Mouse (Mus musculus) neural tube, embryonic 15.5 days (tissue): ENCODE measurements around the gene Rab42. TPM values are rescaled to one million over a fixed set of nuclear protein-coding genes. Genes with fewer than 3 reads are reported as not detected.
A peak's percentile ranks its signal among the peaks of the same experiment; 100 is the strongest.

Experiments used
- ATAC-seq: fragments of 200-750 bp; cut with Nextera tagmentation; 2 replicates; pipeline ENCODE4 v1.8.0; 2017; ENCODE audit warnings: mild to moderate bottlenecking, moderate TSS enrichment, moderate library complexity; ENCODE audit not compliant: low FRiP score
- H3K27ac ChIP-seq: fragments of 300-500 bp; sonication (generic); replicated peaks from 2 replicates; pipeline ENCODE4 v1.5.1; 2015; ENCODE audit warnings: mild to moderate bottlenecking, inconsistent platforms
- H3K27me3 ChIP-seq: fragments of 300-500 bp; sonication (generic); replicated peaks from 2 replicates; pipeline ENCODE4 v1.6.1; 2015; ENCODE audit warnings: inconsistent platforms
- H3K36me3 ChIP-seq: fragments of 300-500 bp; sonication (generic); 2 replicates; pipeline ENCODE4 v1.6.1; 2015; ENCODE audit warnings: inconsistent platforms
- H3K4me1 ChIP-seq: fragments of 300-500 bp; sonication (generic); 2 replicates; pipeline ENCODE4 v1.6.1; 2015; ENCODE audit warnings: inconsistent platforms
- H3K4me2 ChIP-seq: fragments of 300-500 bp; sonication (generic); 2 replicates; pipeline ENCODE4 v1.6.1; 2015; ENCODE audit warnings: inconsistent platforms, mild to moderate bottlenecking, moderate library complexity
- H3K4me3 ChIP-seq: fragments of 300-500 bp; sonication (generic); replicated peaks from 2 replicates; pipeline ENCODE4 v1.5.1; 2015; ENCODE audit warnings: mild to moderate bottlenecking, inconsistent platforms
- H3K9ac ChIP-seq: fragments of 300-500 bp; sonication (generic); replicated peaks from 2 replicates; pipeline ENCODE4 v1.6.1; 2015; ENCODE audit warnings: mild to moderate bottlenecking, inconsistent platforms
- H3K9me3 ChIP-seq: fragments of 300-500 bp; sonication (generic); replicated peaks from 2 replicates; pipeline ENCODE4 v1.6.1; 2016; ENCODE audit warnings: inconsistent platforms
- WGBS: fragments of 180-500 bp; shearing (Covaris S2); methylation state at CpG from one replicate; pipeline ENCODE4 v1.1.7; 2015; ENCODE audit warnings: mixed read lengths; 5-methylcytosine and 5-hydroxymethylcytosine counted together
- polyA plus RNA-seq: library from polyadenylated mRNA; unstranded; fragments of >200 nt; fragmentation: Nextera tagmentation; extraction: Ambion mirVana; gene quantifications from 2 replicates; pipeline ENCODE4 v1.2.1, GENCODE M21; 2015

Rab42 gene
- polyA plus RNA-seq: 3.4 and 3.5 TPM in 2 replicates

GRCm38 (mm10) chr4:132302939-132303479 is at the start of gene Rab42:
Gene Rab42 (minus strand): TSS chr4:132303385.
- peak; percentile 40 for ATAC-seq
- no peaks in the 10 kb centered on the region for H3K27me3 ChIP-seq
- peak within 1 kb of the TSS; percentile 40 for H3K4me3 ChIP-seq
- H3K9me3 ChIP-seq: no peaks in the 10 kb centered on the region
- peak within 1 kb of the TSS; percentile 37 for H3K9ac ChIP-seq
- H3K36me3 ChIP-seq: no peaks in the 10 kb centered on the region
- WGBS: 1% methylated on average over 31 of the region's 31 CpGs
- H3K4me2 ChIP-seq: peak within 1 kb of the TSS; percentile 61
- H3K4me1 ChIP-seq: peaks cover 9% of the 10 kb centered on the region
- H3K27ac ChIP-seq: no peak within 1 kb of the TSS

- peak overlapping the region; percentile 93 for H3K27ac ChIP-seq
- H3K4me1 ChIP-seq: peaks cover 26% of the 10 kb centered on the region
- no peak for ATAC-seq
- peak overlapping the region; percentile 86 for H3K4me3 ChIP-seq
- H3K9me3 ChIP-seq: no peaks in the 10 kb centered on the region
- H3K36me3 ChIP-seq: peaks cover 12% of the 10 kb centered on the region
- peak overlapping the region; percentile 79 for H3K9ac ChIP-seq
- no peaks in the 10 kb centered on the region for H3K27me3 ChIP-seq
- H3K4me2 ChIP-seq: peak overlapping the region; percentile 90
- WGBS: 0% methylated on average over 14 of the region's 14 CpGs
These were observed 49.6 kb upstream of the Rab42 start for GRCm38 (mm10) chr4:132352739-132353138.

GRCm38 (mm10) chr4:132351401-132351800 is 48.2 kb upstream of the Rab42 start:
- Histone ChIP-seq H3K36me3 (peaks cover 3% of the 10 kb centered on the region; the same call in 1 of the 2 replicates), H3K4me2 (peak overlapping the region; percentile 90), H3K4me1 (peaks cover 26% of the 10 kb centered on the region), H3K27me3 (no peaks in the 10 kb centered on the region), H3K9me3 (no peaks in the 10 kb centered on the region), H3K27ac (no peak overlapping the region), H3K4me3 (no peak overlapping the region), H3K9ac (no peak overlapping the region)
- WGBS: 32% methylated on average over 1 of the region's 1 CpGs
- ATAC-seq: no peak

- Histone ChIP-seq H3K9me3 (no peaks in the 10 kb centered on the region), H3K36me3 (peaks cover 3% of the 10 kb centered on the region; the same call in 1 of the 2 replicates), H3K27me3 (no peaks in the 10 kb centered on the region), H3K27ac (no peak overlapping the region), H3K9ac (no peak overlapping the region), H3K4me2 (no peak overlapping the region), H3K4me3 (no peak overlapping the region), H3K4me1 (peaks cover 26% of the 10 kb centered on the region)
- ATAC-seq: no peak
- 71% methylated on average over 3 of the region's 3 CpGs for WGBS
These were observed 47.7 kb upstream of the Rab42 start for GRCm38 (mm10) chr4:132350854-132351253.

GRCm38 (mm10) chr4:132350123-132350740 is 47.0 kb upstream of the Rab42 start:
- Histone ChIP-seq H3K4me1 (peaks cover 26% of the 10 kb centered on the region), H3K36me3 (peaks cover 3% of the 10 kb centered on the region; the same call in 1 of the 2 replicates), H3K27ac (no peak overlapping the region), H3K27me3 (no peaks in the 10 kb centered on the region), H3K4me2 (no peak overlapping the region), H3K9ac (no peak overlapping the region), H3K9me3 (no peaks in the 10 kb centered on the region), H3K4me3 (no peak overlapping the region)
- ATAC-seq: no peak
- 54% methylated on average over 2 of the region's 2 CpGs for WGBS

- no peak overlapping the region for H3K9ac ChIP-seq
- WGBS: 59% methylated on average over 3 of the region's 3 CpGs
- peaks cover 3% of the 10 kb centered on the region; the same call in 1 of the 2 replicates for H3K36me3 ChIP-seq
These were observed 46.4 kb upstream of the Rab42 start for GRCm38 (mm10) chr4:132349495-132350122.

GRCm38 (mm10) chr4:132346661-132347060 is 43.5 kb upstream of the Rab42 start:
- no peak for ATAC-seq
- peaks cover 3% of the 10 kb centered on the region; the same call in 1 of the 2 replicates for H3K36me3 ChIP-seq
- H3K27ac ChIP-seq: no peak overlapping the region
- H3K4me1 ChIP-seq: peaks cover 31% of the 10 kb centered on the region
- no peaks in the 10 kb centered on the region for H3K9me3 ChIP-seq
- H3K4me3 ChIP-seq: no peak overlapping the region
- H3K9ac ChIP-seq: no peak overlapping the region
- no peak overlapping the region for H3K4me2 ChIP-seq
- 54% methylated on average over 3 of the region's 3 CpGs for WGBS
- H3K27me3 ChIP-seq: no peaks in the 10 kb centered on the region

More at GRCm38 (mm10) chr4:132349495-132350122, 46.4 kb upstream of the Rab42 start:
- Histone ChIP-seq H3K27ac (no peak overlapping the region), H3K4me2 (no peak overlapping the region), H3K27me3 (no peaks in the 10 kb centered on the region), H3K4me3 (no peak overlapping the region), H3K9me3 (no peaks in the 10 kb centered on the region), H3K4me1 (peaks cover 31% of the 10 kb centered on the region)
- no peak for ATAC-seq

GRCm38 (mm10) chr4:132346261-132346660 is 43.1 kb upstream of the Rab42 start:
- H3K9me3 ChIP-seq: no peaks in the 10 kb centered on the region
- H3K4me1 ChIP-seq: peaks cover 27% of the 10 kb centered on the region
- H3K9ac ChIP-seq: no peak overlapping the region
- H3K27ac ChIP-seq: no peak overlapping the region
- no peak for ATAC-seq
- H3K4me3 ChIP-seq: no peak overlapping the region
- peaks cover 3% of the 10 kb centered on the region; the same call in 1 of the 2 replicates for H3K36me3 ChIP-seq
- 87% methylated on average over 4 of the region's 4 CpGs for WGBS
- no peak overlapping the region for H3K4me2 ChIP-seq
- no peaks in the 10 kb centered on the region for H3K27me3 ChIP-seq

GRCm38 (mm10) chr4:132345843-132346212 is 42.6 kb upstream of the Rab42 start:
- Histone ChIP-seq H3K4me3 (peak overlapping the region; percentile 72), H3K4me1 (peaks cover 24% of the 10 kb centered on the region), H3K9me3 (no peaks in the 10 kb centered on the region), H3K36me3 (peaks cover 3% of the 10 kb centered on the region; the same call in 1 of the 2 replicates), H3K9ac (no peak overlapping the region), H3K4me2 (peak overlapping the region; percentile 77), H3K27ac (no peak overlapping the region), H3K27me3 (no peaks in the 10 kb centered on the region)
- 0 out of 2 replicates have a peak, but pooled peaks have one; percentile 16 for ATAC-seq
- WGBS: 48% methylated on average over 5 of the region's 5 CpGs

- Histone ChIP-seq H3K9ac (peak overlapping the region; percentile 68), H3K4me3 (peak overlapping the region; percentile 72), H3K9me3 (no peaks in the 10 kb centered on the region), H3K4me1 (peaks cover 19% of the 10 kb centered on the region), H3K27ac (peak overlapping the region; percentile 54; the same call in 1 of the 2 replicates), H3K4me2 (peak overlapping the region; percentile 77), H3K36me3 (0 out of 2 replicates have a peak, but pooled peaks cover under 1% of the 10 kb centered on the region), H3K27me3 (no peaks in the 10 kb centered on the region)
- ATAC-seq: peak; percentile 89
- WGBS: 0% methylated on average over 61 of the region's 83 CpGs
These were observed 42.1 kb upstream of the Rab42 start for GRCm38 (mm10) chr4:132345135-132345842.

GRCm38 (mm10) chr4:132344403-132345134 is 41.4 kb upstream of the Rab42 start:
- WGBS: 8% methylated on average over 13 of the region's 13 CpGs
- Histone ChIP-seq H3K4me3 (peak overlapping the region; percentile 72), H3K9me3 (no peaks in the 10 kb centered on the region), H3K27ac (no peak overlapping the region), H3K4me1 (peaks cover 19% of the 10 kb centered on the region), H3K4me2 (peak overlapping the region; percentile 77), H3K27me3 (no peaks in the 10 kb centered on the region), H3K9ac (peak overlapping the region; percentile 68), H3K36me3 (0 out of 2 replicates have a peak, but pooled peaks cover 5% of the 10 kb centered on the region)
- ATAC-seq: no peak; the same call in 1 of the 2 replicates
